Mouse (Mus musculus) ES-Bruce4 (cell line): ENCODE measurements at regions not wholly inside any gene's neighbourhood (a gene's known extent, or its start where the extent isn't known, plus 50 kb on each side); places are given as distances from the start of the nearest gene placed in this dataset.

Experiments used
- H3K27ac ChIP-seq: 2 replicates; pipeline ENCODE4 v1.5.1; 2012; ENCODE audit warnings: low read length, inconsistent platforms; ENCODE audit not compliant: insufficient read depth
- H3K27me3 ChIP-seq: 2 replicates; pipeline ENCODE4 v1.6.1; 2012; ENCODE audit warnings: mild to moderate bottlenecking, low read length, inconsistent platforms; ENCODE audit not compliant: control insufficient read depth, poor library complexity, insufficient read depth, severe bottlenecking
- H3K36me3 ChIP-seq: 2 replicates; pipeline ENCODE4 v1.6.1; 2012; ENCODE audit warnings: inconsistent platforms, mild to moderate bottlenecking, low read length, moderate library complexity; ENCODE audit not compliant: control insufficient read depth, poor library complexity, insufficient read depth, severe bottlenecking
- H3K4me1 ChIP-seq: one replicate; pipeline ENCODE4 v1.8.1; 2011; ENCODE audit warnings: low read length; ENCODE audit not compliant: control insufficient read depth, insufficient read depth
- H3K4me3 ChIP-seq: 2 replicates; pipeline ENCODE4 v1.5.1; 2011; ENCODE audit warnings: low read depth, mild to moderate bottlenecking, low read length
- H3K9ac ChIP-seq: 2 replicates; pipeline ENCODE4 v1.6.1; 2012; ENCODE audit warnings: low read depth, mild to moderate bottlenecking, inconsistent platforms; ENCODE audit not compliant: poor library complexity, severe bottlenecking
- H3K9me3 ChIP-seq: replicated peaks from 2 replicates; pipeline ENCODE4 v1.6.1; 2012; ENCODE audit warnings: mild to moderate bottlenecking, low read length, inconsistent platforms; ENCODE audit not compliant: control insufficient read depth, poor library complexity, insufficient read depth, severe bottlenecking
- CTCF ChIP-seq: IDR thresholded peaks from one replicate; pipeline ENCODE4 v1.8.1; 2011; ENCODE audit warnings: low read depth, low read length
- EP300 ChIP-seq: IDR thresholded peaks from 2 replicates; pipeline ENCODE4 v1.6.1; 2011; ENCODE audit warnings: low read depth, low read length; ENCODE audit not compliant: insufficient read depth
- POLR2A ChIP-seq: IDR thresholded peaks from one replicate; pipeline ENCODE4 v1.8.1; 2011; ENCODE audit warnings: low read length; ENCODE audit not compliant: insufficient read depth

- no peaks in the 10 kb centered on the region for H3K36me3 ChIP-seq
- H3K4me3 ChIP-seq, result no peak overlapping the region
- no peaks in the 10 kb centered on the region for H3K4me1 ChIP-seq
- TF ChIP-seq POLR2A (no peak), CTCF (peak; percentile 94)
- no peaks in the 10 kb centered on the region for H3K9me3 ChIP-seq
- no peak overlapping the region for H3K9ac ChIP-seq
- H3K27me3 ChIP-seq, result no peaks in the 10 kb centered on the region
- H3K27ac ChIP-seq, result no peak overlapping the region
Observed at GRCm38 (mm10) chr1:136758730-136759129, 134.0 kb downstream of the Zfp281 start.

DNA sequence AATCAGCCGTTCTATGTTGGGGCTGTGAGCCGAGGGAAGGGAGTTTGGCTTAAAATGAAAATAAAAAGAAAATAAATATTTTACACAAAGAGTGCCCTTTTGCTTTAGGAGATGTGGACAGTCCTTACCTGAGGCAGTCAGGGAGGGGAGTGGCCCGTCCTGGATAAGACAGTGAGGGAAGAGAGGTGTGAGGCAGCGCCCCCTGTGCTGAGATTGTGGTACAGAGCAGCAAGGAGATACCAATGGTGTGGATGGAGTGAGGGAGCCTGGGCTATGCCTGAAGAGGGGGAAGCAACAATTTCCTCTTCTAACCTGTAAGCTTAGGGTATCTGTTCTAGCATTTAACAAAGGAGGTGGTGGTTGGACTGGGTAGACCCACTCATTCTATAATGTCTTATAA is 134.5 kb downstream of the Zfp281 start:
- H3K27me3 ChIP-seq, result no peaks in the 10 kb centered on the region
- H3K9ac ChIP-seq, result no peak overlapping the region
- no peaks in the 10 kb centered on the region for H3K36me3 ChIP-seq
- TF ChIP-seq CTCF (peak; percentile 78), EP300 (no peak)
- no peaks in the 10 kb centered on the region for H3K9me3 ChIP-seq
- no peak overlapping the region for H3K4me3 ChIP-seq
- H3K27ac ChIP-seq, result no peak overlapping the region
- no peaks in the 10 kb centered on the region for H3K4me1 ChIP-seq

- Histone ChIP-seq H3K4me3 (no peak overlapping the region), H3K27me3 (no peaks in the 10 kb centered on the region), H3K9ac (no peak overlapping the region), H3K27ac (no peak overlapping the region), H3K4me1 (no peaks in the 10 kb centered on the region), H3K36me3 (no peaks in the 10 kb centered on the region), H3K9me3 (no peaks in the 10 kb centered on the region)
- TF ChIP-seq CTCF (no peak), POLR2A (no peak), EP300 (no peak)
Observed at GRCm38 (mm10) chr1:136761467-136761866, 136.8 kb downstream of the Zfp281 start.

DNA sequence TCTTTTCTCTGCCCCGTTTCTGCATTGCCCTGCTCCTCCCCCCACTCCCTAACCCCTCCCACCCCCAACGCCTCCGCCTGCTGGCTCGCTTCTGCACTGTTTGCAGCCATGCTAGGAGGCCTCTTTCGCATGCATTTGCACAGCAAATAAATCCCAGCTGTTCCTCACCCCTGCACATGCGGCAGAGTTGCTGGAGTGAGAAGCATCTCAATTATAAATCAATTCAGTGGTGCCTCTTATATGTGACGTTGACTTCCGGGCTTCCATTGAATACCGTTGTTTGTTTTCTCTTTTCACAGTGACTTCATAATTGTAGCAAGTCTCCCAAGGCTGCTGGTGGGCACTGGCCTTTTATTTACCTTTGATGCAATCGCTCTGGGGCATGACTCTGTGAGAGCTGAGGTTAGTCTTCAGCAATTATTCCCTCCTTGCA is 144.3 kb downstream of the Zfp281 start:
- Histone ChIP-seq H3K9ac (no peak overlapping the region), H3K9me3 (no peaks in the 10 kb centered on the region), H3K36me3 (no peaks in the 10 kb centered on the region), H3K4me1 (peaks cover 3% of the 10 kb centered on the region), H3K27me3 (no peaks in the 10 kb centered on the region), H3K27ac (no peak overlapping the region), H3K4me3 (no peak overlapping the region)
- TF ChIP-seq CTCF (no peak), POLR2A (no peak), EP300 (no peak)

DNA sequence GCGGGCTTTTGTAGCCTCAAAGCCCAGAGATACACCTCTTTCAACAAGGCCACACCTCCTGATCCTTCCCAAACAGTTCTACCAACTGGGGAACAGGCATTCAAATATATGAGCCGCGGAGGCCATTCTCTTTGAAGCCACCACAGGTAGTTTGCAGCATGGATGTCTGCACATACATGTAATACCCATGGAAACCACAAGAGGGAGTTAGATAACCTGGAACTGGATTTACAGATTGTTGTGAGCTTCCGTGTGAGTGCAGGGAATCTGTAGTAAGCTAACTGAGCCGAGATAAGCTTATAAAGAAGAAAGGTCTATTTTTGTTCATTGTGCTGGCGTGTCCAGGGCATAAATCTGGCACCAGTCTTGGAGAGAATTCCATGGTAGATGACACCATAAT is 149.0 kb downstream of the Zfp281 start:
- no peaks in the 10 kb centered on the region for H3K36me3 ChIP-seq
- H3K27me3 ChIP-seq, result no peaks in the 10 kb centered on the region
- TF ChIP-seq EP300, result no peak
- no peak for TF ChIP-seq POLR2A
- no peak for TF ChIP-seq CTCF
- H3K9ac ChIP-seq, result no peak overlapping the region
- H3K9me3 ChIP-seq, result peaks cover 10% of the 10 kb centered on the region
- no peak overlapping the region for H3K4me3 ChIP-seq
- H3K4me1 ChIP-seq, result no peaks in the 10 kb centered on the region
- H3K27ac ChIP-seq, result no peak overlapping the region

- no peak overlapping the region for H3K9ac ChIP-seq
- TF ChIP-seq EP300 (no peak), POLR2A (no peak), CTCF (no peak)
- H3K27me3 ChIP-seq, result no peaks in the 10 kb centered on the region; the same call in 1 of the 2 replicates
- H3K27ac ChIP-seq, result no peak overlapping the region
- no peak overlapping the region for H3K4me3 ChIP-seq
- H3K4me1 ChIP-seq, result no peaks in the 10 kb centered on the region
- H3K36me3 ChIP-seq, result no peaks in the 10 kb centered on the region
- peaks cover 10% of the 10 kb centered on the region for H3K9me3 ChIP-seq
Observed at GRCm38 (mm10) chr1:136776211-136776610, 151.5 kb downstream of the Zfp281 start.
